Mouse (Mus musculus) lung, postnatal 10 days (tissue): ENCODE results near the gene Vmn1r94.
"Not testable (repeated sequence)": the region's sequence is repeated elsewhere in the genome, so short reads cannot be mapped to it uniquely, and the experiment has no call there.

Experiments
- DNase-seq: peaks from one replicate; pipeline ENCODE4 v3.0.0; 2021

Vmn1r94 gene

GRCm38 (mm10) chr7:20168277-20168676, at the start of gene Vmn1r94:
Gene Vmn1r94 (minus strand): TSS chr7:20168377.
- not testable (repeated sequence) for DNase-seq

GRCm38 (mm10) chr7:20205507-20205906, 37.3 kb upstream of the Vmn1r94 start, which contains the start of gene Gm6164:
Gene Gm6164 (minus strand): TSS chr7:20205607.
- not testable (repeated sequence) for DNase-seq

- not testable (repeated sequence) for DNase-seq
These were observed 25.2 kb upstream of the Vmn1r94 start, which contains the start of gene Vmn1r95 for GRCm38 (mm10) chr7:20193410-20193809. Gene Vmn1r95 (plus strand): TSS chr7:20193710.

GRCm38 (mm10) chr7:20138988-20139387, 29.2 kb downstream of the Vmn1r94 start, which contains the start of gene Vmn1r93:
Gene Vmn1r93 (minus strand): TSS chr7:20139088.
- DNase-seq: not testable (repeated sequence)

- not testable (repeated sequence) for DNase-seq
These were observed 45.7 kb downstream of the Vmn1r94 start, which contains the start of gene Gm16442 for GRCm38 (mm10) chr7:20122479-20122878. Gene Gm16442 (minus strand): TSS chr7:20122579.
